Mouse (Mus musculus) Patski (cell line): Measurements from ENCODE around the gene Fbxo33. TPM values are rescaled to one million over a fixed set of nuclear protein-coding genes. Genes with fewer than 3 reads are reported as not detected.

ENCODE experiments used
- ATAC-seq: fragments of 100-300 bp; one replicate; pipeline ENCODE4 v1.8.0; 2021
- CTCF ChIA-PET: fragments of 350-600 bp; sonication (Branson Sonifier 250); formaldehyde crosslinking; loops from one replicate; lab custom pipeline; 2022; ENCODE audit warnings: inconsistent platforms; lab: Charles Lee
- POLR2A ChIA-PET: fragments of 350-600 bp; sonication (Branson Sonifier 250); formaldehyde crosslinking; loops from one replicate; lab custom pipeline; 2022; ENCODE audit warnings: antibody characterized with exemption, inconsistent platforms; lab: Charles Lee
- DNase-seq: peaks from one replicate; pipeline ENCODE4 v3.0.0-alpha.2; 2011; ENCODE audit warnings: low read depth, low spot score
- H3K27me3 ChIP-seq: fragments of 371-371 bp; one replicate; pipeline ENCODE4 v1.5.1; 2021
- CTCF ChIP-seq: fragments of 100-300 bp; IDR thresholded peaks from one replicate; pipeline ENCODE4 v1.5.1; 2021
- in situ Hi-C: fragments of 300-500 bp; cut with MboI; formaldehyde crosslinking; loops from 3 replicates; pipeline ENCODE4 v1.11.1; 2018; ENCODE audit warnings: low pct_unique_long_range_greater_than_20kb, mixed read lengths
- polyA plus RNA-seq: library from polyadenylated mRNA; unstranded; gene quantifications from one replicate; pipeline ENCODE4 v1.2.3, GENCODE M21; 2021

Fbxo33 gene
- polyA plus RNA-seq, 1 experiment from 2014 or later = 24.2 TPM

DNA sequence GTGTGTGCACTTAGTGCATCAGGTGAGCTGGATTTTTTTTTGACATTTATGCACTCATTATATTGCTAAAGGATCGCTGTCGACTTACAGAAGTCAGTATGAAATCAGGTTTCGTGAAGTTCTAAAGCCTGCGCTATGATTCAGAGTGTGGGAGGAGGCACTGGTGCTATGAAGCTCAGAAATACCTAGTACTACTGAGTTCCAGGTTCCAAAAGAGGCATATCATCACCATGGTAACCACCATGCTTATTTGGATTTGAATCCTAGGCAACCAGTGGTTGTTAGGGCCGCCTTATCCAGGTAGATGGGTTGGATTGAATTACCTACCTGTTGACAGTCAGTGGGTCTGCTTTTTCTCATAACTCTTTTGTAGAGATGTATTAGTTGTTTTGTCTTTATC lies 8.9 kb upstream of the Fbxo33 start:
- CTCF ChIA-PET = no interaction called here
- in situ Hi-C loops = no loop called here
- TF ChIP-seq CTCF = no peak
- POLR2A ChIA-PET = no interaction called here
- H3K27me3 ChIP-seq = peaks cover 23% of the 10 kb centered on the region
- no peak for ATAC-seq
- DNase-seq = no peak

DNA sequence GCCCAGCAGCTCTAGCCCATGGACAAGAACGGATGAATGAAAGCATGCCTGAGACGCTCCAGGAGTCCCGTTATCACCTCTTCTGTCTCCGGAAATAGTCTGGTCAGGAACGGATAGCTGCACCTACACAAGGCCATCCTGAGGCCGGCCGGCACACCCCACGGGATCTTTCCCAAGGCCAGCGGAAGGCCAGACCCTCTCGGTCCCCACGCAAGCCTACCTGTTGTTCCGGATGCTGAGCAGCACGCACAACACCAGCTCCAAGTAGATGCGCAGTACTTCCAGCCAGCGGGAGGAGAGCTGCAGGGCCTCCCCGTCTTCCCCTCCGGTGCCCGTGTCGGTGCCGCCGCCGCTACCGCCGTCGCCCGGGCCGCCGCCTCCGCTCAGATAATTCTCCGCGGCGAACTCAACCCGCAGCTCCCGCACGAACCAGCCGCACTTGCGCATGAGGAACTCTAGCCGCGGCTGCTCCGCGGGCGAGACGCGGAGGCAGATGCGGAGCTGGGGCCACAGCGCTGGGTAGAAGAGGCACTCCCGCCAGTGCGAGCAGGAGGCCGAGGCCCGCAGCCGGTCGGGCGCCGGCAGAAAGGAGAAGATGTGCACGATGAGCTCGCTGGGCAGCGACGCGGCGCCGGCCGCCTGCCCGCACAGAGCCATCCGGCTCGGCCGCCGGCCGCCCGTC lies 744 bp downstream of the Fbxo33 start:
- POLR2A ChIA-PET = interaction anchor here (0.9 to 1.7 kb wide), 2 partner anchors 85 to 205 kb away, joined by 3 to 4 read pairs; partner anchors contain the start of gene Gemin2
- H3K27me3 ChIP-seq = no peaks in the 10 kb centered on the region
- in situ Hi-C loops = no loop called here
- peak; percentile 37 for ATAC-seq
- no peak for TF ChIP-seq CTCF
- DNase-seq = no peak
- CTCF ChIA-PET = no interaction called here

DNA sequence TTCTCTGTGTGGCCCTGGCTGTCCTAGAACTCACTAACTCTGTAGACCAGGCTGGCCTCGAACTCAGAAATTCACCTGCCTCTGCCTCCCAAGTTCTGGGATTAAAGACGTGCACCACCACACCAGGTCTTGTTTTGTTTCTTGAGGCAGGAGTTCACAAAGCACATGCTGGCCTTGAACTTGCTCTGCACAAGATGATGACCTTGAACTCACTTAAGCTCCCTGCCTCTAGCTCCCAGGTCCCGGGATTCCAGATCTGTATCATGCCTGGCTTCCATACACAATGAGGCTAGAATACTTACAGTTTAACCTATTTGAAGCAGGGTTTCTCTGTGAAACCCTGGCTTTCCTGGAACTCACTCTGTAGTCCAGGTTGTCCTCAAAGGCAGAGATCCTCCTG lies 2.2 kb downstream of the Fbxo33 start:
- CTCF ChIA-PET = interaction anchor here (0.7 to 0.8 kb wide), 2 partner anchors 13 to 22 kb away, joined by 3 to 4 read pairs; no protein-coding TSS in a partner anchor
- no peaks in the 10 kb centered on the region for H3K27me3 ChIP-seq
- no peak for TF ChIP-seq CTCF
- in situ Hi-C loops = no loop called here
- POLR2A ChIA-PET = no interaction called here
- DNase-seq (no peak), ATAC-seq (no peak)

DNA sequence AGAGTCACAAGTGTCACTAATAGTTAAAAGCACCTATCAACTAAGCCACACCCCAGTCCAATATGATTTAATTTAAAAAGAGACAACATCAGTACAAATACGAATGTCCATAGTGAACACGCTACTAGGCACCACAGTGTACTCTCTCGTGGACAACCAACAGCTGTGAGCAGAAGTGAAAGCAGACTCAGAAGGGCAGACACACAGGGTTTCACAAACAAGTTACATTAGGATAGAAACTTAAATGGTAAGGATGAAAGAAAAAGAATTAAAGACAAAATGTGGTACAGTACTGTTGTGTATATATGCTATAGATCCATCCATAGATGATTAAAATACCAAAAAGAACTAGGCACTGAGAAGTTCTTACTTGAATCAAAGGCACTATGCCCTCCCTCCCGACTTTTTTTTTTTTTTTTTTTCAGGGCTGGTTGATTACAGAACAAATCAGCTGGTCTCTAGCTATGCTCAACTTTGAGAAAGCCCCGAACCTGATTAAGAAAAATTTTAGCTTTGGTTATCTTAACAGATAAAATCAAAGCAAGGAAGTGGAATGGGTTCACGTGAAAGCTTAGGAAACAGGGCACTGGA lies 2.8 kb downstream of the Fbxo33 start:
- ChIA-PET CTCF (interaction anchor here (0.7 to 0.8 kb wide), 2 partner anchors 13 to 21 kb away, joined by 3 to 4 read pairs; no protein-coding TSS in a partner anchor), POLR2A (no interaction called here)
- TF ChIP-seq CTCF = no peak
- ATAC-seq (no peak), DNase-seq (no peak)
- no peaks in the 10 kb centered on the region for H3K27me3 ChIP-seq
- in situ Hi-C loops = no loop called here

DNA sequence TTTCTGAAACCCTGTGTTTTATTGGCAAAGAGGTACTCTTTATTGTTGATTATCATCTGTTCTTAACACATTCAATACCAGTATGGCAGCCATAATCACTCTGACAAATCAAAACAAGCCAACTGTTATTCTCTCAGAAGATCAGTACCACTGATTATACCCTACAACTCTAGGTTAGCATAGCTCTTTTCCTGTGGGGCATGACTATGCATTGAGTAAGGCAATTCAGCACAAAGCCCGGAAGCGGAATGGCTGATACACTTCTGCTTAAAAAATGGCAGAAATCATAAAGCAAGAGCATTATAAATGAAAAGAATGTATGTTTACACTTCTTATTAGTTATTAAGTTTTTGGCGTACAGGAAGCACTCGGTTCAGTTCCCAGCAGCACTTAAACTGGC lies 3.3 kb downstream of the Fbxo33 start:
- CTCF ChIA-PET = no interaction called here
- in situ Hi-C loops = no loop called here
- POLR2A ChIA-PET = no interaction called here

DNA sequence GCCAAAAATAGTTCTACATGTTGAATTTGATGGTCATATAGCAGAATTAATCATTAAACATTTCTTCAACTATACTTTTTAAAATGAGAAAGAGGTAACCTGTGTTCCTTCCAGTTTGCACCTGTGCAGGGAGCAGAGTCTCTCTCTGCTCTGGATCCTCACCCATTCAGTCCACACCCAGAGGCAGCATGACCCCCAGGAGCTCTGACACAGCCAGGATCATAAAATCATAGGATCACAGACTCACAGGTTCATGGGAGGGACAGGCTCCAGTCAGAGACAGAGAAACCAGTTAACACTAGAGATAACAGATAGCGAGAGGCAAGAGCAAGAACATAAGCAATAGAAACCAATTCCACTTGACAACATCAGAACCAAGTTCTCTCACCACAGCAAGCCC lies 11.7 kb downstream of the Fbxo33 start:
- DNase-seq = no peak
- in situ Hi-C loops = no loop called here
- ChIA-PET POLR2A (no interaction called here), CTCF (interaction anchor here (0.8 kb wide), 1 partner anchor 27 kb away, joined by 3 read pairs; no protein-coding TSS in a partner anchor)
- H3K27me3 ChIP-seq = no peaks in the 10 kb centered on the region
- no peak for TF ChIP-seq CTCF
- ATAC-seq = no peak

More for the DNA sequence above, 3.3 kb downstream of the Fbxo33 start:
- ATAC-seq = no peak
- DNase-seq = no peak
- no peaks in the 10 kb centered on the region for H3K27me3 ChIP-seq
- no peak for TF ChIP-seq CTCF

DNA sequence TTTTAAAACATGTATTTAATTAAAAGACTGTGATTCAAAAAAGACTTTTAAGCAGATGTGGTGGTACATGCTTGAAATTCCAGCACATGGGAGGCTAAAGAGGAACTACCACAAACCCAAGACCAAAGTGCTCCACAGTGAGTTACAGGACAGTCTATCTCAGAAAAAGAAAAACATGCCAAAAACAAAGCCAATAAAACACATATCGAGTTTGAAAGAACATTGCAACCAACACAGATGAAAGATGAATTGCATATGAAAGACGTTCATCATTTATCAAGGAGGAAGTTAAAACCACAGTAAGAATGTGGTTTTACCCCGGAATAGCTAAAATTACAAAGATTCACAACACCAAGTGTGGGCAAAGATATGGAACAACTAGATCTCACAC lies 12.5 kb downstream of the Fbxo33 start:
- DNase-seq (no peak), ATAC-seq (no peak)
- no peaks in the 10 kb centered on the region for H3K27me3 ChIP-seq
- POLR2A ChIA-PET = no interaction called here
- CTCF ChIA-PET = interaction anchor here (0.8 kb wide), 1 partner anchor 27 kb away, joined by 3 read pairs; no protein-coding TSS in a partner anchor
- in situ Hi-C loops = no loop called here
- no peak for TF ChIP-seq CTCF

DNA sequence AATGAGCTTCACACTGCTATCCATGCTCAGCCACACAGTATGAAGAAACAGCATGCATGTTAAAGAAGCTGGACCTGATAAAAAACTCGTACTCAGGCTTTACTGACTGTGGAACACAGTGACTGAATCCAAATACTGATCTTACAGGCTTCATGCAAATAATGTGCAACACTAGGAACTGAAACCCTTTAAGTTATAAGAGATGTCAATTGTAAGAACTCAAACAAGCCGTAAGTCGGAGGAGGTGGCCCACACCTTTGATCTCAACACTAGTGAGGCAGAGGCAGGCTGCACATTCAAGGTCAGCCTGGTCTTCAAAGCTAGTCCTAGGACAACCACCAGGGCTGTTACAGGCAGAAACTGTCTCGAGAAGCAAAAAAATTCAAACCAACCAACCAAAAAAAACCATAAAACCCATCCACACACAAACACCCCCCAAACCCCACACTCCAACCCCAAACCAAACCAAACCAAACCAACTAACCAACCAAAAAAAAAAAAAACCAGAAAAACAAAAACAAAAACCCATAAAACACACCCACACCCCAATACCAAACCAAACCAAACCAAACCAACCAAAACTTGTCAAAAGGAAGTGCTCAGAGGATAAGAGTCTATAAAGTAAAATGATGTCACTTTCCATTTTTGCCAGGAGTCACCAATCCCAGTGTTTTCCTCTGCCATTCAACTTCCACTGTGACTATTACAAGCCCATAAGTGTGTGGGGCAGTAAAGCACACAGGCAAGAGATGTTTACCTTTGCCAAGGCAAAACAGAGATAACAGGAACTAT lies 13.1 kb downstream of the Fbxo33 start:
- POLR2A ChIA-PET = no interaction called here
- no peaks in the 10 kb centered on the region for H3K27me3 ChIP-seq
- in situ Hi-C loops = no loop called here
- ATAC-seq = no peak
- no peak for TF ChIP-seq CTCF
- no peak for DNase-seq
- CTCF ChIA-PET = interaction anchor here (1.0 kb wide), 1 partner anchor 9 kb away, joined by 4 read pairs; no protein-coding TSS in a partner anchor

DNA sequence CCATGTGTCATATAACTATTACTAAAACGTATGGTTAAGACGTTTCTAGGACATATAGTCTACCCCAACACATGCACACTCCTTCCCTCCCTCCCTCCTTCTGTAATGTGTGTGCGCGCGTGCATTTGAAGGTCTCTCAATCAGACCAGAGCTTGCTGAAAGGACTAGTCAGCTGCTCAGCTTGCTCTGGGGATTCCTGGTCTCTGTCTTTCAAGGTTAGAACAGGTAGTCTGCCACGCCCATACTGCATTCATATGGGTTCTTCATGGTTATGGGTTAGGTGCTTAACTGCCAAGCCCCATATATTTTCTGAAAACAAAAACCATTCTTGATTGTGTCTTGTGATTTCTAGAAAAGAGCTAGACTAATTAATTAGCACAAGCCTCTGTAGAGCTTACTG lies 14.0 kb downstream of the Fbxo33 start:
- POLR2A ChIA-PET = no interaction called here
- ATAC-seq (no peak), DNase-seq (no peak)
- in situ Hi-C loops = no loop called here
- H3K27me3 ChIP-seq = no peaks in the 10 kb centered on the region
- CTCF ChIA-PET = interaction anchor here (1.0 kb wide), 1 partner anchor 10 kb away, joined by 4 read pairs; no protein-coding TSS in a partner anchor
- TF ChIP-seq CTCF = no peak

DNA sequence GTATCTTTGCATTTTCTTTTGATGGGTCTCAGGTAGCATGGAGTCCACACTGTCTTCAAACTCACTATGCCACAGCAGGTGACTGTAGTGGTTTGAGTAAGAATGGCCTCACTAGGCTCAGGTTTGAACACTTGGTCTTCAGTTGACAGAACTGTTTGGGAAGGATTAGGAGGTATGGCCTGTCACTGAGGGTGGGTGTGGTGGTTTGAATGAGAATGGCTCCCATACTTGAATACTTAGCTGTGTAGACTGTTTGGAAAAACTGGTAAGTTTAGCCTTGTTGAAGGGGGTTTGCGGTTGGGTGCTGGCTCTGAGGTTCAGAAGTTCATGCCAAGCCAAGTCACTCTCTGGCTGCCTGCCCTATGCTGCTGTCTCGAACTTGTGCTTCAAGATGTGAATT lies 20.2 kb downstream of the Fbxo33 start:
- DNase-seq = no peak
- in situ Hi-C loops = no loop called here
- no peak for TF ChIP-seq CTCF
- no peak for ATAC-seq
- H3K27me3 ChIP-seq = no peaks in the 10 kb centered on the region
- CTCF ChIA-PET = no interaction called here
- POLR2A ChIA-PET = no interaction called here
